Mouse (Mus musculus) cerebellum, postnatal 36 days (tissue): ENCODE measurements around the gene Artn.

Experiments used
- DNase-seq, 2 experiments: peaks; one replicate each; pipeline ENCODE4 v3.0.0; 2021 to 2022; ENCODE audit warnings: mixed read lengths in 2 of 2

The Artn gene

GRCm38 (mm10) chr4:117887920-117888319, 41.6 kb downstream of the Artn start:
- DNase-seq = no peak

DNA sequence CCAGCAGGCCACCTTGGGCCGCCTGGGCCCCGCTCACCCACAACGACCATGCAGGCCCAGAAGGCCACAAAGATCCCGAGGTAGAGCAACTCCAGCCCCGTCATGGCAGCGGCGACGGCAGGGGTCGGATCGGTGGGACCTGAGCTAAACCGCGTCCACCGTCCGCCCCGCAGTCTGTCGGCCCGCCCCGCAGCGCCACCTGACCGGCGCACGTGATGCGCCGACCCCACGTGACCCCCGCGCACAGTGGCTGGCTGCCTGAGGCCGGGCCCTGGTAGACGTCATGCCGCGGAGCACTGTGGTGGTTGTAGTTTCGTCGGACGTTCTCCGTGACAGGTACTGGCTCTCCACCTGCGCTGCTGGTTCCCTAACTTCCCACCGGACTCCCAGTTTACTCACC, 42.4 kb downstream of the Artn start, which contains the start of gene Atp6v0b:
TSS of gene Atp6v0b (minus strand) at position 201 of the 400 bp plus-strand sequence.
- DNase-seq = peak; percentile 96 to 97

DNA sequence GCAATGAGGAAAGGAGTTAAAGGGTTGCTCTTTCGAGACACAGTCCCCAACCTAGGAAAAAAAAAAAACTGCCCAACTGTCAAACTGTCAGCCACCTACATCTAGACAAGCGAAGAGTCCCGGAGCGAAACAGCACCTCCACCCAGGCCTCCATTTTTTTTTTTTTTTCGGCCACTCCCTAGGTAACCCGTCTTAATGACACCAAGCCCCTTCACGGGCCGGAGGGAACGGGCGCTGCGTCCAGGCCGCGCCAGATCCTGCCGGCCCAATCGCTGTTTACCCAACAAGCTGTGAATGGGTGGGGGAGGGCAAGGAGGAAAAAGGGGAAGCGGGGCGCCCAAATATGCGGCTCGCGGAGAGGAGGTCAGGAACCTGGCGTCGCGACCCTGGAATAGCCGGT, 42.9 kb downstream of the Artn start:
- DNase-seq = peak in 1 of 2 experiments; percentile 30

DNA sequence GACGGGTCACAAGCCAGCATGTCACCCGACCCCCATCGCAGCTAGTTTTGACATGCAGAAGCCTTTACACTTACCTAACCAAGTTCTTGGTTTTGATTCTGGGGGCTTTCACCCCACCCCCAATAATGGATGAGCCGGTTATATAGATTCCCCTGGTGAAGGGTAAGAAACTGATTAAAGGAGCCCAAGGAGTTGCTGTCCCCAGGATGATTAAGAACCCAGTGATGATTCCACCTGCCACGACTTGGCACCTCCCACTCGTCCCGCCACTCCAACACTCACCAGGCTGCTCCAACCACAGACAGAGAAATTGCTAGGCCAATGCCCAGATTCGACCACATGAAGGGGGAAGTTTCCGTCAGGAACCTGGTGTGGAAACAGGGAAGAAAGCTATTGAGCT, 43.6 kb downstream of the Artn start:
- no peak for DNase-seq

DNA sequence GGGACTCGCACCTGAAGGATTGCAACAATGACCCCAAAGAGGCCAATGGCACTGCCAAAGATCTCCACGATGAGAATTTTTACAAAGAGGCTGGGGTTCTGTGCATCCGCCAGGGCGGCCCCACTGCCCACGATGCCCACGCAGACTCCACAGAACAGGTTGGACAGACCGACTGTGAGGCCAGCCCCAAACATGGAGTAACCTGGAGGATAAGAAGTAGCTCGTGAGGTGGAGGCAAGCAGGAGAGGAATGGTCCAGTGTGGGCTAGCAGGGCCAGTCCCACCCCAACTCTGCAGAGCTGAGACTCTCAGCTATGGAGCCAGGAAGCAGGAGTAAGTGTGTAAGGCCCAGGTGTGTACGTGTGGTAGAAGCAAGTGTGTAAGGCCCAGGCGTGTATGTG, 44.5 kb downstream of the Artn start:
- DNase-seq = no peak

- DNase-seq = no peak
These were observed 45.4 kb downstream of the Artn start for GRCm38 (mm10) chr4:117884146-117884545.

DNA sequence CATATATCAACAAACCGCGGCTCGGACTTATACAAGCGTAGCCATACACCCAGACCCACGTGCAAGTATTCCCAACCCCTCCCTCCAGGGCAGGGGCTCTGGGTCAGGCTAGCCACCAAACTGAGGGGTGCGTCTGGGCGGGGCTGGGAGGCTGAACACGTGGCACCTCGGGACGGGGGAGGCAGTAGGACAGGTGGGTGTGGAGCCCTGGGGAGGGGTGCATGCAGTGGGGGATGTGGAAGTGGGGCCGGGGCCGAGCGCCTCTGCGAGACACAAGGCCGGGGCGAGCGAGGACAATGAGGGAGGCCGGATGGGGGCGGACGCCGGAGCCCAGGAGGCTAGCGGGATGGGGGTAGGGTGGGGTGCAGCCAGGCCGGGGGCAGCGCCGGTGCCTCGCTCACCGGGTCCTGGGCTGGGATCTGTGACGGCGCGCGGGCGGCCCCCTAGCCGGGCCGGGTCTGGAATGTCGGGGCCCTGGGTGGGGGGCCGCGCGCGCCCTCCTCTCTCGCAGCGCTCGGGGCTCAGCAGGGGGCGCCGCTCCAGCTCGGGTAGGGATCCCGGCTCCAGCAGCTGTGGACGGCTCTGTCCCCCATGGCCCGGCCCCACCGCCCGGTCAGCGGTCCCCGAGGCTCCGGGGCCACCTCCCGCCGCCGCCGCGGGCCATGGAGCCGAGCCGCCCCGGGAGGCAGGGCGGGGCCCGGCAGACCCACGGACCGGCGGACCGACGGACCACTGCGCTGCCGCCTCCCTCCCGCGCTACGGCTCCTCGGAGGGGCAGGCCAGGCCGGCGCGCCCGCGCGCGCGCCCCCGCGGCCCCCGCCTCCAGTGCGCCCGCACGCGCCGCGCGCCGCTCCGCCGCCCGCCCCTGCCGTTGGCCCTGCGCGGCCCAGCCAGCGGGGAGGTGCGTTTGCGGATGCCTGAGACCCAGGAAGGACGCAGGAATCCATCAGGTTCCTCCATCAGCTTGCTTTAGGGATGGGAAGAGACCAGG, 46.6 kb downstream of the Artn start, which contains the start of gene B4galt2:
TSS of gene B4galt2 (minus strand) at position 787 of the 991 bp plus-strand sequence.
- peak; percentile 56 to 74 for DNase-seq

GRCm38 (mm10) chr4:117878703-117879102, 50.9 kb downstream of the Artn start:
- DNase-seq = no peak

DNA sequence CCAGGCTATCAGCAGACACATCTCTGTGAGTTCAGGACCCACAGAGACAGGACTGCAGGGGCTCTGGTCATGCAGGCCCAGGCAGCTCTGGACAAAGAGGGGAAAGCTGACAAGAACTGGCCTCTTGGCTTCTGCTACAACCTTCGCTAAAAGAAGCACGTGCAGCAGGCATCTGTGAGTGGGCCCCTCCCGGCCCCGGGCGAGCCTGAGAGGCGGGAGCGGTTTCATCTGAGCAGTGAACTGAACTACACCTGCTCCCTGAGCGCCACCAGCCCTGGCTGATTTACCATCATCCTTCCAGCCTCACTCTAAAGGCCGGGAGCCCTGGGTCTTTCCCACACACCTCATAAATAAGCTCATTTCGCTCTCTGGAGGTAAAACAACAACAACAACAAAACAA, 51.3 kb downstream of the Artn start:
- no peak for DNase-seq
